Mouse (Mus musculus) MEL (cell line): ENCODE results near the gene Mks1. TPM values are rescaled to one million over a fixed set of nuclear protein-coding genes. Genes with fewer than 3 reads are reported as not detected.

Source experiments
- DNase-seq: peaks from one replicate; pipeline ENCODE4 v3.0.0; 2011; ENCODE audit warnings: low read depth, low spot score
- H3K27ac ChIP-seq: 2 replicates; pipeline ENCODE4 v1.5.1; 2012; ENCODE audit warnings: low read depth, mild to moderate bottlenecking, control low read depth, low read length, moderate library complexity; ENCODE audit not compliant: control insufficient read depth
- H3K27me3 ChIP-seq, 2 experiments: fragments of 150-350 bp in 1 of 2; sonication (generic) in 1 of 2; 2 replicates each; pipeline ENCODE4 v1.6.1; 2012; ENCODE audit warnings: low read length in 2 of 2, mild to moderate bottlenecking in 2 of 2, improper control_type of control experiment in 1 of 2, moderate library complexity in 1 of 2; ENCODE audit not compliant: insufficient read depth in 2 of 2, control insufficient read depth in 1 of 2
- H3K36me3 ChIP-seq, 2 experiments: 2 replicates each; pipeline ENCODE4 v1.6.1; 2012 to 2014; ENCODE audit warnings: low read length in 2 of 2, improper control_type of control experiment in 1 of 2, inconsistent platforms in 1 of 2, mild to moderate bottlenecking in 1 of 2; ENCODE audit not compliant: insufficient read depth in 2 of 2, control insufficient read depth in 1 of 2
- H3K4me1 ChIP-seq, 2 experiments: fragments of 150-350 bp in 1 of 2; sonication (generic) in 1 of 2; 2 replicates each; pipeline ENCODE4 v1.6.1; 2012; ENCODE audit warnings: low read length in 2 of 2, improper control_type of control experiment in 1 of 2, mild to moderate bottlenecking in 1 of 2; ENCODE audit not compliant: insufficient read depth in 2 of 2, control insufficient read depth in 1 of 2
- H3K4me3 ChIP-seq, 2 experiments: fragments of 150-350 bp in 1 of 2; sonication (generic) in 1 of 2; 2 replicates each; pipeline ENCODE4 v1.5.1; 2012; ENCODE audit warnings: low read depth in 2 of 2, low read length in 2 of 2, mild to moderate bottlenecking in 2 of 2, moderate library complexity in 2 of 2, control low read depth in 1 of 2, improper control_type of control experiment in 1 of 2; ENCODE audit not compliant: control insufficient read depth in 1 of 2, insufficient read depth in 1 of 2
- H3K79me2 ChIP-seq: 2 replicates; pipeline ENCODE4 v1.6.1; 2012; ENCODE audit warnings: mild to moderate bottlenecking, low read length, moderate library complexity; ENCODE audit not compliant: control insufficient read depth, poor library complexity, insufficient read depth
- H3K9ac ChIP-seq: 2 replicates; pipeline ENCODE4 v1.6.1; 2012; ENCODE audit warnings: low read depth, mild to moderate bottlenecking, control low read depth, low read length, moderate library complexity; ENCODE audit not compliant: control insufficient read depth, poor library complexity, severe bottlenecking
- H3K9me3 ChIP-seq: fragments of 150-350 bp; sonication (generic); replicated peaks from 2 replicates; pipeline ENCODE4 v1.6.1; 2012; ENCODE audit warnings: mild to moderate bottlenecking, low read length, improper control_type of control experiment, moderate library complexity; ENCODE audit not compliant: insufficient read depth
- CTCF ChIP-seq, 3 experiments: IDR thresholded peaks in 2 of 3; conservative IDR thresholded peaks in 1 of 3; 2 replicates each; pipeline ENCODE4 v1.5.1; 2011 to 2012; ENCODE audit warnings: low read length in 3 of 3, low read depth in 2 of 3, mild to moderate bottlenecking in 2 of 3, improper control_type of control experiment in 1 of 3, inconsistent platforms in 1 of 3, mixed read lengths in 1 of 3, moderate library complexity in 1 of 3; ENCODE audit not compliant: control insufficient read depth in 1 of 3, insufficient read depth in 1 of 3, poor library complexity in 1 of 3, severe bottlenecking in 1 of 3
- EP300 ChIP-seq, 2 experiments: IDR thresholded peaks; 2 replicates each; pipeline ENCODE4 v1.6.1; 2011; ENCODE audit warnings: improper control_type of control experiment in 2 of 2, low read length in 2 of 2, low read depth in 1 of 2, mild to moderate bottlenecking in 1 of 2
- GATA1 ChIP-seq: IDR thresholded peaks from 2 replicates; pipeline ENCODE4 v1.6.1; 2011; ENCODE audit warnings: low read depth, low read length, improper control_type of control experiment
- KAT2A ChIP-seq: conservative IDR thresholded peaks from 2 replicates; pipeline ENCODE4 v1.6.1; 2012; ENCODE audit warnings: low read depth, low read length, improper control_type of control experiment, inconsistent platforms
- MAFK ChIP-seq: IDR thresholded peaks from 2 replicates; pipeline ENCODE4 v1.6.1; 2011; ENCODE audit warnings: low read depth, mild to moderate bottlenecking, low read length, improper control_type of control experiment, borderline replicate concordance
- MXI1 ChIP-seq: IDR thresholded peaks from 2 replicates; pipeline ENCODE4 v1.6.1; 2011; ENCODE audit warnings: mild to moderate bottlenecking, low read depth, low read length, improper control_type of control experiment
- MYB ChIP-seq: IDR thresholded peaks from 2 replicates; pipeline ENCODE4 v1.6.1; 2011; ENCODE audit warnings: mild to moderate bottlenecking, low read depth, low read length, improper control_type of control experiment
- MYC ChIP-seq: IDR thresholded peaks from 2 replicates; pipeline ENCODE4 v1.6.1; 2011; ENCODE audit warnings: low read depth, mild to moderate bottlenecking, low read length, improper control_type of control experiment, moderate library complexity
- NELFE ChIP-seq: IDR thresholded peaks from 2 replicates; pipeline ENCODE4 v1.6.1; 2011; ENCODE audit warnings: low read depth, low read length, improper control_type of control experiment
- NRF1 ChIP-seq: IDR thresholded peaks from 2 replicates; pipeline ENCODE4 v1.6.1; 2014; ENCODE audit warnings: low read depth, mild to moderate bottlenecking, inconsistent platforms, low read length, improper control_type of control experiment, moderate library complexity; ENCODE audit not compliant: poor library complexity, insufficient read depth, severe bottlenecking
- POLR2AphosphoS5 ChIP-seq: IDR thresholded peaks from 2 replicates; pipeline ENCODE4 v1.6.1; 2012; ENCODE audit warnings: low read depth, borderline replicate concordance, mild to moderate bottlenecking, inconsistent platforms, low read length, moderate library complexity, mixed read lengths
- RAD21 ChIP-seq: IDR thresholded peaks from 2 replicates; pipeline ENCODE4 v1.6.1; 2011; ENCODE audit warnings: mild to moderate bottlenecking, low read depth, low read length, improper control_type of control experiment
- SIN3A ChIP-seq: IDR thresholded peaks from 2 replicates; pipeline ENCODE4 v1.6.1; 2012; ENCODE audit warnings: low read length, improper control_type of control experiment, inconsistent platforms
- SMC3 ChIP-seq: IDR thresholded peaks from 2 replicates; pipeline ENCODE4 v1.6.1; 2011; ENCODE audit warnings: low read depth, low read length, improper control_type of control experiment
- TAL1 ChIP-seq: IDR thresholded peaks from 2 replicates; pipeline ENCODE4 v1.6.1; 2012; ENCODE audit warnings: mild to moderate bottlenecking, inconsistent platforms, low read length, moderate library complexity, mixed read lengths
- TBP ChIP-seq: IDR thresholded peaks from 2 replicates; pipeline ENCODE4 v1.8.0; 2011; ENCODE audit warnings: low read depth, low read length, improper control_type of control experiment
- TCF12 ChIP-seq: IDR thresholded peaks from 2 replicates; pipeline ENCODE4 v1.6.1; 2014; ENCODE audit warnings: low read depth, mild to moderate bottlenecking, inconsistent platforms, low read length, improper control_type of control experiment, moderate library complexity
- USF2 ChIP-seq, 2 experiments: IDR thresholded peaks; 2 replicates each; pipeline ENCODE4 v1.6.1; 2011 to 2012; ENCODE audit warnings: improper control_type of control experiment in 2 of 2, low read length in 2 of 2, borderline replicate concordance in 1 of 2, inconsistent platforms in 1 of 2, low read depth in 1 of 2, mild to moderate bottlenecking in 1 of 2; ENCODE audit not compliant: insufficient read depth in 1 of 2
- ZC3H11A ChIP-seq: IDR thresholded peaks from 2 replicates; pipeline ENCODE4 v1.6.1; 2012; ENCODE audit warnings: low read depth, mild to moderate bottlenecking, inconsistent platforms, low read length, improper control_type of control experiment
- ZKSCAN1 ChIP-seq: IDR thresholded peaks from 2 replicates; pipeline ENCODE4 v1.6.1; 2012; ENCODE audit warnings: low read depth, mild to moderate bottlenecking, inconsistent platforms, low read length, improper control_type of control experiment, moderate library complexity
- ZNF384 ChIP-seq: IDR thresholded peaks from 2 replicates; pipeline ENCODE4 v1.6.1; 2012; ENCODE audit warnings: low read depth, mild to moderate bottlenecking, inconsistent platforms, low read length, improper control_type of control experiment
- polyA plus RNA-seq, 2 experiments: library from polyadenylated mRNA; stranded (reverse) in 1 of 2; unstranded in 1 of 2; fragments of >175 nt in 1 of 2; fragments of >200 nt in 1 of 2; gene quantifications; 2 replicates each; pipeline versions ENCODE4 v1.2.1 to v1.2.4; 2012; ENCODE audit warnings: low replicate concordance in 2 of 2, low read depth in 1 of 2; ENCODE audit not compliant: insufficient read length in 2 of 2, insufficient read depth in 1 of 2, missing spikeins in 1 of 2
- total RNA-seq: library from RNA; depleted of rRNA; stranded (reverse); fragments of 300-350 nt; gene quantifications from 2 replicates; pipeline ENCODE4 v1.2.3, GENCODE M21; 2012

Mks1 gene
- total and polyA plus RNA-seq, 3 experiments = 3.3 to 6.1 TPM; not detected in 1

DNA sequence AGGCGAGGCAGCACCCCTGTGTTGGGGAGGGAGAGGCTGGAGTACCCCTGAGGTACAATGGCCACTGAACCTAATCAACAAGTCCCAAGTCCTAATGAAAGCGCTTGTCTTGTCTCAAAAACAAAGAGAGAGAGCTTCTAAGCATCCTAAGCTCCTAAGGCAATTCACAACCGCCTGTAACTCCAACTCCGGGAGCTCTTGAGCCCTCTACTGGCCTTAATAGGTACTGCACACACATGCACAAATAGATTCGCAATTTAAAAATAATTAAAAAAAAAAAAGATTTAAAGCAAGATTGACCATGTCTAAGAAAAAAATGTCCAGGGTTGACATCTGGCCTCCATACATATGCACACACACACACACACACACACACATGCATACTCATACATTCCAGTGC is 30.5 kb downstream of the Mks1 start:
- Histone ChIP-seq H3K27ac (no peak overlapping the region), H3K4me3 (no peak overlapping the region), H3K27me3 (peaks cover 10 to 15% of the 10 kb centered on the region in 2 experiments), H3K79me2 (no peaks in the 10 kb centered on the region), H3K9me3 (no peaks in the 10 kb centered on the region), H3K36me3 (no peaks in the 10 kb centered on the region; a peak in 1 of 4 replicates), H3K4me1 (peaks cover 0 to 5% of the 10 kb centered on the region in 2 experiments; a peak in 2 of 4 replicates), H3K9ac (no peak overlapping the region)
- peak; percentile 77 for DNase-seq
- TF ChIP-seq USF2 (IDR thresholded peaks at IDR 0.05; ENCODE audit: borderline replicate concordance in 1 of 2, insufficient read depth in 1 of 2, low read depth in 1 of 2, low read length in 2 of 2) (no peak), EP300 (IDR thresholded peaks at IDR 0.05; ENCODE audit: low read depth in 1 of 2, low read length in 2 of 2) (no peak), TBP (no peak), ZNF384 (peak; percentile 69), MXI1 (no peak), SMC3 (peak; percentile 77), SIN3A (no peak), MYB (no peak), GATA1 (no peak), MAFK (no peak), RAD21 (peak; percentile 74), CTCF (IDR thresholded peaks at IDR 0.05 in 2 of 3, conservative IDR thresholded peaks at IDR 0.05 in 1 of 3; ENCODE audit: control insufficient read depth in 1 of 3, insufficient read depth in 1 of 3, low read depth in 2 of 3, low read length in 3 of 3, poor library complexity in 1 of 3, severe bottlenecking in 1 of 3) (peak; percentile 71 to 79 (median 76)), MYC (no peak), NELFE (no peak), ZC3H11A (peak; percentile 41; the same call in 1 of the 2 replicates), KAT2A (no peak)

DNA sequence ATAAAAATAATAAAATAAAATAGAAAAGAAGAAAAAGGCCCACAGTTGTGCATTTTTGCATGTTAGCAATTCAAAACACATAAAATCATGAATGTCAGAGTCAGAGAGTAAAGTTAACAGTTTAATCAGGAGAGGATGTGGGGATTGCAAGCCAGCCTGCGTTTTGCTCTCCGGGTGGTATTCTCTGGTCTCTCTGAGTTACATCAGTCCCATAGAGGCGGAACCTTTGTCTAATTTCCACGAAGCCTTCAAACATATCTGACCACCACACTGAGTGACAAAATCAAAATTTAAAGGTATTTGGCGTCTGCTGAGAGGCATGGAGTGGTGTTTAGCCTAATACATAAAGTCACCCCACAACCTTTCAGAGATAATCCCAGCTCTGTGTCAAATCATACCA is 31.8 kb downstream of the Mks1 start:
- Histone ChIP-seq H3K4me3 (peak overlapping the region in 1 of 2 experiments; percentile 51; a peak in 1 of 4 replicates), H3K27me3 (peaks cover 7 to 18% of the 10 kb centered on the region in 2 experiments), H3K9ac (peak overlapping the region; percentile 44; the same call in 1 of the 2 replicates), H3K79me2 (no peaks in the 10 kb centered on the region), H3K27ac (peak overlapping the region; percentile 57; the same call in 1 of the 2 replicates), H3K4me1 (peaks cover 0 to 5% of the 10 kb centered on the region in 2 experiments; a peak in 2 of 4 replicates), H3K9me3 (no peaks in the 10 kb centered on the region), H3K36me3 (no peaks in the 10 kb centered on the region; a peak in 1 of 4 replicates)
- peak; percentile 51 for DNase-seq
- TF ChIP-seq POLR2AphosphoS5 (no peak), EP300 (IDR thresholded peaks at IDR 0.05; ENCODE audit: low read depth in 1 of 2, low read length in 2 of 2) (peak in 1 of 2 experiments; percentile 21; a peak in 1 of 4 replicates), ZKSCAN1 (no peak), TCF12 (peak; percentile 24; the same call in 1 of the 2 replicates), TAL1 (no peak), NRF1 (no peak)
